Mouse (Mus musculus): Measurements from ENCODE around the gene Lgals8. TPM values are rescaled to one million over a fixed set of nuclear protein-coding genes. Genes with fewer than 3 reads are reported as not detected.

Lgals8 gene
- total RNA-seq, 2 experiments from 2014 or later = 39.4 to 42.8 TPM

Other genes with a start within 250 kb of the Lgals8 start
- gene Mtr, start 206.8 kb downstream of the Lgals8 start, total RNA-seq (2021) = 100 to 1,000 TPM in 1 of 2 experiments, 10 to 100 TPM in 1; 59.9 to 102 TPM
- 1,000 to 10,000 TPM; 1,744 to 1,878 TPM for gene Actn2, start 124.2 kb downstream of the Lgals8 start, total RNA-seq (2021)
- gene Heatr1, start 69.9 kb downstream of the Lgals8 start, total RNA-seq (2021) = 10 to 100 TPM; 14.3 to 15.2 TPM
- gene Edaradd, start 55.5 kb upstream of the Lgals8 start, total RNA-seq (2021) = under 1 TPM in 1 of 2 experiments, not detected in 1; 0.05 TPM
- 1 to 10 TPM; 2.6 to 2.7 TPM for gene Ero1lb, start 100.9 kb upstream of the Lgals8 start, total RNA-seq (2021)

All from heart, postnatal 36 days (tissue).